In the genomic region with DNA sequence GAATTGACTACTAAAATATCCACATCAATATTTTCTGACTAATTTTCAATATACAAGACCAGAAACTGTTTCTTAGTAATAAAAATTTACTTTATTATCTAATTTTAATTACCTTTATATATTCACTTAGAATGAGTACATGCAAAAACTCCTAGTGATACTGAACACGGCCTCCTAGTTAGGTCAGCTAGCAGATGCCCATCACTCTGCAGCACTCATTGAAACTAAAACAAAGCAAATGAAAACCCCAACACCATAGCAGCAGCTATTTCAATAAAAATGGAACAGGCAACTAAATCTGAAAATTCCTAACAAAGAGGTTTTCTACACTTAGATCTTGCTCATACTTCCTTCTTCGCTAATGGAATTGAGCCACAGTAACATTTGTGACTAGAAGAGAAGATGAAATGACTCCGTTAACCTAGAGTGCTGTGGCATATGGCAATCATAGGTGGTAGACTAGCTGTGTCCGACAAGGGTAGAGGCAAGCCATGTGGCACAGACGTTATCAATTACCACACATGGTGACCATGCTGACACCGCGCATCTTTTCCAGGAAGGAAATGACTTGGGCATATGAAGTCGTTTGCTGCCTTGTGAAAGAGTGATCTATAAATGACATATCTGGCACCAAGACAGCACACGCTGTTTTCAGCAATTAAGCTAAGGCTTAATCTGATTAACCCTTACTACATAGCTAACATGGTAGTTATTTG, we compare ENCODE assay signal across 11 mouse cellular contexts. TPM values are rescaled to one million over a fixed set of nuclear protein-coding genes. Genes with fewer than 3 reads are reported as not detected.
A peak's percentile ranks its signal among the peaks of the same experiment; 100 is the strongest.
DNase-seq lines count a peak whose midpoint lies in the region; ATAC-seq and TF ChIP-seq lines count a peak whose summit lies in the region.
"Had no signal": no experiment of that assay in that cellular context is flagged by ENCODE, and none has a peak within 500 bp of the region (broad histone marks: within the 10 kb centered on the region; RNA-seq: fewer than 3 reads in every experiment).

No protein-coding gene starts in this region.

- H3K27me3 ChIP-seq in hindbrain, embryonic 10.5 days (ENCODE audit: insufficient read depth, poor library complexity, severe bottlenecking): no peaks in the 10 kb centered on the region
- H3K27me3 ChIP-seq in hindbrain, embryonic 13.5 days: no peaks in the 10 kb centered on the region
- no peaks in the 10 kb centered on the region for H3K27me3 ChIP-seq in thymus, adult 2 months (ENCODE audit: control insufficient read depth, insufficient read depth, low read length)

- WGBS in hindbrain, embryonic 10.5 days: 77% methylated on average over 9 of the region's 9 CpGs
- WGBS in hindbrain, embryonic 13.5 days: 60% methylated on average over 9 of the region's 9 CpGs
- 43% methylated on average over 9 of the region's 9 CpGs for WGBS in thymus, adult 2 months

- no peak for ATAC-seq in hindbrain, embryonic 13.5 days (ENCODE audit: low FRiP score)

- no peak for TF ChIP-seq CTCF in gastrocnemius, adult 2 months (IDR thresholded peaks at IDR 0.05)
- TF ChIP-seq CTCF in thymus, adult 2 months (IDR thresholded peaks at IDR 0.05; ENCODE audit: borderline replicate concordance, control insufficient read depth, extremely low read depth, insufficient read depth, low read length, poor library complexity): no peak

- H3K9me3 ChIP-seq in hindbrain, embryonic 10.5 days: 0 out of 2 replicates have a peak, but pooled peaks cover 4% of the 10 kb centered on the region
- H3K9me3 ChIP-seq in hindbrain, embryonic 13.5 days: no peaks in the 10 kb centered on the region

- TF ChIP-seq POLR2A in thymus, adult 2 months (IDR thresholded peaks at IDR 0.05; ENCODE audit: control insufficient read depth, extremely low read depth, insufficient read depth, low read length, poor library complexity): no peak

- H3K36me3 ChIP-seq in hindbrain, embryonic 10.5 days: no peaks in the 10 kb centered on the region
- H3K36me3 ChIP-seq in hindbrain, embryonic 13.5 days: no peaks in the 10 kb centered on the region
- no peaks in the 10 kb centered on the region for H3K36me3 ChIP-seq in thymus, adult 2 months (ENCODE audit: control insufficient read depth, insufficient read depth, low read length)

- intact Hi-C loops in gastrocnemius, adult 2 months (cut with DNase I): no loop called here

- no peaks in the 10 kb centered on the region for H3K4me1 ChIP-seq in hindbrain, embryonic 10.5 days (replicated peaks)
- H3K4me1 ChIP-seq in hindbrain, embryonic 13.5 days (replicated peaks): 0 out of 2 replicates have a peak, but pooled peaks cover 3% of the 10 kb centered on the region
- H3K4me1 ChIP-seq in thymus, adult 2 months (replicated peaks; ENCODE audit: control insufficient read depth, insufficient read depth, low read length): no peaks in the 10 kb centered on the region

- H3K9ac ChIP-seq in hindbrain, embryonic 13.5 days: no peak overlapping the region

- no peak overlapping the region for H3K4me2 ChIP-seq in hindbrain, embryonic 13.5 days

- no peak overlapping the region for H3K27ac ChIP-seq in hindbrain, embryonic 10.5 days
- no peak overlapping the region for H3K27ac ChIP-seq in hindbrain, embryonic 13.5 days
- no peak overlapping the region for H3K27ac ChIP-seq in gastrocnemius, adult 2 months
- H3K27ac ChIP-seq in thymus, adult 2 months (ENCODE audit: control insufficient read depth, insufficient read depth, low read length): no peak overlapping the region

- H3K4me3 ChIP-seq in hindbrain, embryonic 10.5 days: no peak overlapping the region
- H3K4me3 ChIP-seq in hindbrain, embryonic 13.5 days: no peak overlapping the region
- H3K4me3 ChIP-seq in gastrocnemius, adult 2 months: no peak overlapping the region
- H3K4me3 ChIP-seq in thymus, adult 2 months (ENCODE audit: control insufficient read depth, insufficient read depth, low read length): no peak overlapping the region

- DNase-seq in hindbrain, embryonic 10.5 days (ENCODE audit: low spot score): peak; percentile 7
- peak; percentile 76 for DNase-seq in c-Kit-positive CD71-positive TER-119-negative erythroid progenitor cells, embryonic 14.5 days (ENCODE audit: low read depth)
- peak; percentile 89 for DNase-seq in liver
- peak; percentile 21 to 25 for DNase-seq in spleen, postnatal 36 days (ENCODE audit: low spot score in 2 of 2)
- no peak for DNase-seq in gastrocnemius, adult 2 months
- DNase-seq in thymus, adult 2 months: no peak
- DNase-seq: gastrocnemius, postnatal 14 days; kidney, postnatal 10 days; lung, postnatal 10 days had no signal

RNA-seq across cellular contexts. Expression of gene Ppm1e, which starts 9.2 kb away (rescaled TPM):
- polyA plus RNA-seq in hindbrain, embryonic 10.5 days (2016; fragmentation: Nextera tagmentation; extraction: Ambion mirVana): 5.4 and 9.2 TPM in 2 replicates
- polyA plus RNA-seq in hindbrain, embryonic 13.5 days (2015; fragmentation: Nextera tagmentation; extraction: Ambion mirVana): 22.6 and 22.9 TPM in 2 replicates
- under 1 TPM; 0.36 to 0.50 TPM for total RNA-seq in gastrocnemius, adult 2 months (2021)
- 3.6 and 4.2 TPM in 2 replicates for polyA plus RNA-seq in thymus, adult 2 months (2012; rRNA removed)

RNA-seq across cellular contexts. Expression of gene Rad51c, which starts 36.7 kb away (rescaled TPM):
- 12.3 and 13.6 TPM in 2 replicates for polyA plus RNA-seq in hindbrain, embryonic 10.5 days (2016; fragmentation: Nextera tagmentation; extraction: Ambion mirVana)
- polyA plus RNA-seq in hindbrain, embryonic 13.5 days (2015; fragmentation: Nextera tagmentation; extraction: Ambion mirVana): 5.1 and 6.2 TPM in 2 replicates
- total RNA-seq in gastrocnemius, adult 2 months (2021): under 1 TPM; 0.26 to 0.45 TPM
- polyA plus RNA-seq in thymus, adult 2 months (2012; rRNA removed): 2.5 and 3.1 TPM in 2 replicates

RNA-seq across cellular contexts. Expression of gene Tex14, which starts 36.8 kb away (rescaled TPM):
- polyA plus RNA-seq in hindbrain, embryonic 10.5 days (2016; fragmentation: Nextera tagmentation; extraction: Ambion mirVana): not detected in 2 replicates
- polyA plus RNA-seq in hindbrain, embryonic 13.5 days (2015; fragmentation: Nextera tagmentation; extraction: Ambion mirVana): 1.00 and 1.0 TPM in 2 replicates
- not detected for total RNA-seq in gastrocnemius, adult 2 months (2021)
- polyA plus RNA-seq in thymus, adult 2 months (2012; rRNA removed): 0.55 and 0.99 TPM in 2 replicates
- polyA plus RNA-seq: hindbrain, embryonic 11.5 days had no signal

Comparison
In these comparisons a context has a peak if more than half of its experiments do, and no peak if none do; other contexts are left out.
1. DNase-seq: peak in hindbrain, embryonic 10.5 days (single experiment), c-Kit-positive CD71-positive TER-119-negative erythroid progenitor cells, embryonic 14.5 days (single experiment), liver (single experiment) and spleen, postnatal 36 days (2 of 2); none in gastrocnemius, adult 2 months (single experiment) and thymus, adult 2 months (single experiment).